16 mouse cellular contexts compared by ENCODE assay signal in genomic region chr4:155898318-155898717, GRCm38 (mm10). TPM values are rescaled to one million over a fixed set of nuclear protein-coding genes. Genes with fewer than 3 reads are reported as not detected.
DNase-seq lines count a peak whose midpoint lies in the region; ATAC-seq lines count a peak whose summit lies in the region.
"Had no signal": no experiment of that assay in that cellular context is flagged by ENCODE, and none has a peak within 500 bp of the region (broad histone marks: within the 10 kb centered on the region; RNA-seq: fewer than 3 reads in every experiment).

No protein-coding gene starts in this region.

- no peak overlapping the region for H3K4me3 ChIP-seq in midbrain, embryonic 11.5 days (ENCODE audit: low read depth, low read length)
- no peak overlapping the region for H3K4me3 ChIP-seq in midbrain, embryonic 13.5 days (replicated peaks)
- no peak overlapping the region for H3K4me3 ChIP-seq in hindbrain, embryonic 14.5 days (replicated peaks; ENCODE audit: low read length)
- H3K4me3 ChIP-seq: embryonic facial prominence, embryonic 10.5 days; forebrain, embryonic 15.5 days; heart, embryonic 10.5 days; hindbrain, embryonic 13.5 days; intestine, embryonic 15.5 days had no signal

- no peaks in the 10 kb centered on the region for H3K9me3 ChIP-seq in midbrain, embryonic 11.5 days (ENCODE audit: control insufficient read depth, low read length)
- no peaks in the 10 kb centered on the region for H3K9me3 ChIP-seq in midbrain, embryonic 13.5 days
- H3K9me3 ChIP-seq in hindbrain, embryonic 14.5 days (ENCODE audit: control insufficient read depth, low read length) = no peaks in the 10 kb centered on the region
- H3K9me3 ChIP-seq: embryonic facial prominence, embryonic 10.5 days; forebrain, embryonic 15.5 days; heart, embryonic 10.5 days; hindbrain, embryonic 13.5 days; intestine, embryonic 15.5 days had no signal

- no peak overlapping the region for H3K27ac ChIP-seq in midbrain, embryonic 11.5 days (ENCODE audit: low read depth, low read length)
- H3K27ac ChIP-seq in midbrain, embryonic 13.5 days = no peak overlapping the region
- H3K27ac ChIP-seq in hindbrain, embryonic 14.5 days = no peak overlapping the region
- H3K27ac ChIP-seq: embryonic facial prominence, embryonic 10.5 days; forebrain, embryonic 15.5 days; heart, embryonic 10.5 days; hindbrain, embryonic 13.5 days; intestine, embryonic 15.5 days had no signal

- H3K4me1 ChIP-seq in midbrain, embryonic 11.5 days (ENCODE audit: control insufficient read depth, insufficient read depth, low read length) = peaks cover 16% of the 10 kb centered on the region
- H3K4me1 ChIP-seq in midbrain, embryonic 13.5 days (replicated peaks) = peaks cover 28% of the 10 kb centered on the region
- peaks cover 24% of the 10 kb centered on the region for H3K4me1 ChIP-seq in hindbrain, embryonic 14.5 days (replicated peaks; ENCODE audit: control insufficient read depth, insufficient read depth, low read length)

- WGBS in midbrain, embryonic 11.5 days = 89% methylated on average over 2 of the region's 2 CpGs
- 96% methylated on average over 2 of the region's 2 CpGs for WGBS in midbrain, embryonic 13.5 days
- WGBS in hindbrain, embryonic 14.5 days = 96% methylated on average over 2 of the region's 2 CpGs

- H3K9ac ChIP-seq in midbrain, embryonic 11.5 days (ENCODE audit: low read length) = no peak overlapping the region
- no peak overlapping the region for H3K9ac ChIP-seq in midbrain, embryonic 13.5 days (replicated peaks)
- no peak overlapping the region for H3K9ac ChIP-seq in hindbrain, embryonic 14.5 days
- H3K9ac ChIP-seq: forebrain, embryonic 15.5 days; hindbrain, embryonic 13.5 days; intestine, embryonic 15.5 days had no signal

- ATAC-seq in midbrain, embryonic 11.5 days (ENCODE audit: low FRiP score) = no peak
- no peak for ATAC-seq in midbrain, embryonic 13.5 days
- no peak for ATAC-seq in hindbrain, embryonic 14.5 days (ENCODE audit: low FRiP score)
- ATAC-seq: forebrain, embryonic 15.5 days; intestine, embryonic 15.5 days had no signal

- peak; percentile 17 for DNase-seq in cerebellum, adult 9-10 months
- no peak for DNase-seq in cerebellum, adult 11 months
- peak; percentile 62 for DNase-seq in heart, adult 11 months
- DNase-seq in heart, postnatal 4 days = no peak
- DNase-seq in midbrain, embryonic 11.5 days (ENCODE audit: low spot score, missing footprints) = peak; percentile 64
- no peak for DNase-seq in hindbrain, embryonic 14.5 days (ENCODE audit: low spot score)
- DNase-seq: adrenal gland, postnatal 10 days; cerebellum, adult 8-10 months; gastrocnemius, postnatal 36 days; heart, postnatal 10 days had no signal

- no peak overlapping the region for H3K4me2 ChIP-seq in midbrain, embryonic 11.5 days
- H3K4me2 ChIP-seq in midbrain, embryonic 13.5 days (replicated peaks) = no peak overlapping the region
- no peak overlapping the region for H3K4me2 ChIP-seq in hindbrain, embryonic 14.5 days (replicated peaks)
- H3K4me2 ChIP-seq: forebrain, embryonic 15.5 days; hindbrain, embryonic 13.5 days; intestine, embryonic 15.5 days had no signal

- H3K36me3 ChIP-seq in midbrain, embryonic 11.5 days (ENCODE audit: control insufficient read depth, insufficient read depth, low read length) = peaks cover 29% of the 10 kb centered on the region
- peaks cover 68% of the 10 kb centered on the region for H3K36me3 ChIP-seq in midbrain, embryonic 13.5 days
- H3K36me3 ChIP-seq in hindbrain, embryonic 14.5 days (replicated peaks; ENCODE audit: control insufficient read depth, insufficient read depth) = peaks cover 69% of the 10 kb centered on the region

- no peaks in the 10 kb centered on the region for H3K27me3 ChIP-seq in midbrain, embryonic 11.5 days (ENCODE audit: control insufficient read depth, insufficient read depth, low read length)
- H3K27me3 ChIP-seq in midbrain, embryonic 13.5 days = no peaks in the 10 kb centered on the region
- no peaks in the 10 kb centered on the region for H3K27me3 ChIP-seq in hindbrain, embryonic 14.5 days (ENCODE audit: control insufficient read depth, insufficient read depth, low read length)
- H3K27me3 ChIP-seq: forebrain, embryonic 15.5 days; hindbrain, embryonic 13.5 days; intestine, embryonic 15.5 days had no signal

RNA-seq across cellular contexts. Expression of gene Acap3, which starts 6.7 kb away (rescaled TPM):
- 10 to 100 TPM; 16.9 to 21.4 TPM for total RNA-seq in heart, postnatal 4 days (2021)
- 25.6 and 27.5 TPM in 2 replicates for polyA plus RNA-seq in midbrain, embryonic 11.5 days (2014; fragmentation: Nextera tagmentation; extraction: Ambion mirVana)
- polyA plus RNA-seq in midbrain, embryonic 13.5 days (2015; fragmentation: Nextera tagmentation; extraction: Ambion mirVana) = 66.0 and 73.5 TPM in 2 replicates
- 71.8 and 73.5 TPM in 2 replicates for polyA plus RNA-seq in hindbrain, embryonic 14.5 days (2014; fragmentation: Nextera tagmentation; extraction: Ambion mirVana)

RNA-seq across cellular contexts. Expression of gene Pusl1, which starts 6.7 kb away (rescaled TPM):
- total RNA-seq in heart, postnatal 4 days (2021) = 10 to 100 TPM; 18.3 to 23.1 TPM
- polyA plus RNA-seq in midbrain, embryonic 11.5 days (2014; fragmentation: Nextera tagmentation; extraction: Ambion mirVana) = 37.2 and 39.4 TPM in 2 replicates
- polyA plus RNA-seq in midbrain, embryonic 13.5 days (2015; fragmentation: Nextera tagmentation; extraction: Ambion mirVana) = 52.5 and 52.6 TPM in 2 replicates
- 51.8 and 53.8 TPM in 2 replicates for polyA plus RNA-seq in hindbrain, embryonic 14.5 days (2014; fragmentation: Nextera tagmentation; extraction: Ambion mirVana)

RNA-seq across cellular contexts. Expression of gene Ints11, which starts 29.0 kb away (rescaled TPM):
- 10 to 100 TPM; 16.0 to 19.2 TPM for total RNA-seq in heart, postnatal 4 days (2021)
- polyA plus RNA-seq in midbrain, embryonic 11.5 days (2014; fragmentation: Nextera tagmentation; extraction: Ambion mirVana) = 102 and 103 TPM in 2 replicates
- 85.3 and 88.6 TPM in 2 replicates for polyA plus RNA-seq in midbrain, embryonic 13.5 days (2015; fragmentation: Nextera tagmentation; extraction: Ambion mirVana)
- 69.6 and 71.4 TPM in 2 replicates for polyA plus RNA-seq in hindbrain, embryonic 14.5 days (2014; fragmentation: Nextera tagmentation; extraction: Ambion mirVana)

RNA-seq across cellular contexts. Expression of gene Cptp, which starts 29.1 kb away (rescaled TPM):
- 10 to 100 TPM in 1 of 2 experiments, 1 to 10 TPM in 1; 6.6 to 11.2 TPM for total RNA-seq in heart, postnatal 4 days (2021)
- polyA plus RNA-seq in midbrain, embryonic 11.5 days (2014; fragmentation: Nextera tagmentation; extraction: Ambion mirVana) = 24.7 and 24.8 TPM in 2 replicates
- 22.1 and 24.5 TPM in 2 replicates for polyA plus RNA-seq in midbrain, embryonic 13.5 days (2015; fragmentation: Nextera tagmentation; extraction: Ambion mirVana)
- polyA plus RNA-seq in hindbrain, embryonic 14.5 days (2014; fragmentation: Nextera tagmentation; extraction: Ambion mirVana) = 33.5 TPM in 2 replicates

RNA-seq across cellular contexts. Expression of gene Tas1r3, which starts 35.2 kb away (rescaled TPM):
- total RNA-seq in heart, postnatal 4 days (2021) = under 1 TPM; 0.14 to 0.20 TPM
- polyA plus RNA-seq in midbrain, embryonic 11.5 days (2014; fragmentation: Nextera tagmentation; extraction: Ambion mirVana) = 0.34 and 0.59 TPM in 2 replicates
- polyA plus RNA-seq in midbrain, embryonic 13.5 days (2015; fragmentation: Nextera tagmentation; extraction: Ambion mirVana) = 0.80 and 0.83 TPM in 2 replicates
- polyA plus RNA-seq in hindbrain, embryonic 14.5 days (2014; fragmentation: Nextera tagmentation; extraction: Ambion mirVana) = 0.40 and 0.41 TPM in 2 replicates

Comparison
In these comparisons a context has a peak if more than half of its experiments do, and no peak if none do; other contexts are left out.
1. DNase-seq: peak in cerebellum, adult 9-10 months (single experiment), heart, adult 11 months (single experiment) and midbrain, embryonic 11.5 days (single experiment); none in cerebellum, adult 11 months (single experiment), heart, postnatal 4 days (single experiment) and hindbrain, embryonic 14.5 days (single experiment).